Mouse (Mus musculus) embryo, embryonic 10 days (tissue): ENCODE results near the gene Fkbp14.

ENCODE experiments used
- DNase-seq: peaks from one replicate; pipeline ENCODE4 v3.0.0-alpha.2; 2015; ENCODE audit warnings: low spot score

The Fkbp14 gene

GRCm38 (mm10) chr6:54597208-54597607 is at the start of gene Fkbp14:
Gene Fkbp14 (minus strand): TSS chr6:54597308.
- no peak for DNase-seq

DNA sequence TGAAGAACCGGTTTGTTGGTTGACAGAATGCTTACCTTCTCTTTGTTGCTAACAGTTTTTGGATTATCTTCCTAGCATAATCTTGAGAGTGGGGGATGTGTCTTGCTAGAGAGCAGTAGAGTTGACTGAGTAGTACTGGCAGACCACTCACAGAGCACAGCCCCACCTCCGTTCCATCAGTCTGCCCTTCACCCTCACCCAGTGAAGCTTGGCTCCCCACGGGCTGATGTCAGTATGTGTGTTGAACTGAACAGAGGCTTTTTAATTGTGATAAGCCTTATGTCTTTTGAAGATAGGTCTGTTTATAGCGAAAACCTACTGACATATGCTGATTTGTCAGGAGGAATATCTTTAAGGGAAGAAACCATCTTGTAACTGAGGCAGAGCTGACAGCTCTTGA is 46.1 kb upstream of the Fkbp14 start:
- DNase-seq = no peak

GRCm38 (mm10) chr6:54641953-54642352 is 44.8 kb upstream of the Fkbp14 start:
- no peak for DNase-seq

DNA sequence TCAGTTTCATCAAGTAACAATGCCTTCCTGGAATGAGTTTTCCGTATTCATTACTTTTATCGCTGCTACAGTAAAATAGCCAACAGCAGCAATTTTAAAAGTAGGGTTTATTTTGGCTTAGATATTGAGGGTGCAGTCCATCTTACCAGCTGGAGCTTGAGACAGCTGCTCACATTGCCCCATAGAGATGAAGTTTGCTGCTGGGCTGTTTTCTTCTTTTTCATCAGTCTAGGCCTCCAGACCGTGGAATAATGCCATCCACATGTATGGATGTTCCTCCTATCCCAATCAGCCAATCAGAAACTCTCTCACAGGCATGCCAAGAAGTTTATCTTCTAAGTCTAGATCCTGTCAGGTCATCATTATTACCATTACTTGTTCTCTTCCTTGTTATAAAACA is 42.8 kb upstream of the Fkbp14 start:
- DNase-seq = no peak

DNA sequence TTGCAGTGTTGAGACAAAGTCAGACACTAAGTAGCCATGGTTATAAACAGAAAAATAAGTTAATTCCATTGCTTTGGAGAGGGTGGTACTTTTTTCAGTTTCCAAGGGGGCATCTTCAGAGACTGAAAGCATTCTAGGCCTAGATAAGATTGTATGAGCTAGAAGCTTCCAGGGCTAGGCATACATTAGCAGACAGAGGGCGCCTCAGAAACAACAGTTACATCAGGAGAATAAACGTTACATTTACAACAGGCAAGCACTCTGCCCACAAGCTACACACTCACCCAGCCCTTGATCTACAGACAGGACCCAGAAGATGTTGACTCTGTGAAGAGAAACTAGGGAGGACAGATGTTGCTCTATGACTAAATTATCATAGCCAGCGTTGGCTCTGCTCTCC is 34.4 kb upstream of the Fkbp14 start:
- DNase-seq = no peak

DNA sequence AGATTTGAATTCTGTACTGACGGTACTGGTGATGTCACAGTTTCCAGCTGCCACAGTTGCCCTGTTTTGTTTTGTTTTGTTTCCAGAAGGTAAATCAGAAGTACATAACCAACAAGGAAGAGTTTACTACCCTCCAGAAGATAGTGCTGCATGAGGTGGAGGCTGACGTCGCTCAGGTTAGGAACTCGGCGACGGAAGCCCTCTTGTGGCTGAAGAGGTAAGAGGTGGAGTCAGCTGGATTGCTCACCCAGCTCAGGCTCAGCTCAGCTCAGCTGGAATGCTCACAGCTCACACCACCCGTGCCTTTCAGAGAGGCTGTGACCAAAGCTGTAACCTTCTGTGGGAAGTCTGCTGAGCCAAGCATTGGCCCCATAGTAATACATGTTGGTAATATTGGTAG is 32.6 kb upstream of the Fkbp14 start:
- peak; percentile 44 for DNase-seq

GRCm38 (mm10) chr6:54628381-54628780 is 31.3 kb upstream of the Fkbp14 start:
- DNase-seq = no peak

DNA sequence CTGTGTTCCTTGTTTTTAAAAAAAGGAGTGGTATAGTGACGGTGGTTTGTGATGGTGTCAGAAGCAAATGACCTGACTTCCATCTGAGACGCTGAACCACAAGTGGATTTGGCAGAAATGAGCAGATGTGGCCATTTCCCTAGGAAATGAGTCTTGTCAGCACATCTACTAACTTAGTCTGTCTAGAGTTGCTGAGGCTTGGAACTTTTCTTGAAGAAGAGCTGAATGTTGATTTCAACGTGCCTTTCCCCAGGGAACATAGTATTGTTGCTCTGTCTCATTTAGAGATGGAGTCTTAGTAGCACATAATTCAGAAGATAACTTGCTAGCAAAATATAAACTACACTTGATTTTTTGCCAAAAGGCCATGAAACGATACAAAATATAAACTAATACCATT is 23.2 kb upstream of the Fkbp14 start:
- DNase-seq = no peak

- no peak for DNase-seq
Observed at GRCm38 (mm10) chr6:54619530-54619929, 22.4 kb upstream of the Fkbp14 start.

GRCm38 (mm10) chr6:54617363-54617762 is 20.3 kb upstream of the Fkbp14 start:
- DNase-seq = no peak

DNA sequence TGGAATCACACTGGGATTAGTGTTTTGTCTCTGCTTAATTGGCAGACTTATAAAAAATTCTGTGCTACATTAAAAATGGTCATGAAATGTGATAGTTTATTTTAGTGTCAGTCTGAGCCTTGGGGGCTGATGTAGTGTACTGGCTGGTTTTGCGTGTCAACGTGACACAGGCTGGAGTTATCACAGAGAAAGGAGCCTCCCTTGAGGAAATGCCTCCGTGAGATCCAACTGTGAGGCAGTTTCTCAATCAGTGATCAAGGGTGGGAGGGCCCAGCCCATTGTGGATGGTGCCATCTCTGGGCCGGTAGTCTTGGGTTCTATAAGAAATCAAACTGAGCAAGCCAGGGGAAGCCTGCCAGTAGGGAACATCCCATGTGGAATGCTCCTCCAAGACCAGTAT is 9.1 kb upstream of the Fkbp14 start:
- no peak for DNase-seq

DNA sequence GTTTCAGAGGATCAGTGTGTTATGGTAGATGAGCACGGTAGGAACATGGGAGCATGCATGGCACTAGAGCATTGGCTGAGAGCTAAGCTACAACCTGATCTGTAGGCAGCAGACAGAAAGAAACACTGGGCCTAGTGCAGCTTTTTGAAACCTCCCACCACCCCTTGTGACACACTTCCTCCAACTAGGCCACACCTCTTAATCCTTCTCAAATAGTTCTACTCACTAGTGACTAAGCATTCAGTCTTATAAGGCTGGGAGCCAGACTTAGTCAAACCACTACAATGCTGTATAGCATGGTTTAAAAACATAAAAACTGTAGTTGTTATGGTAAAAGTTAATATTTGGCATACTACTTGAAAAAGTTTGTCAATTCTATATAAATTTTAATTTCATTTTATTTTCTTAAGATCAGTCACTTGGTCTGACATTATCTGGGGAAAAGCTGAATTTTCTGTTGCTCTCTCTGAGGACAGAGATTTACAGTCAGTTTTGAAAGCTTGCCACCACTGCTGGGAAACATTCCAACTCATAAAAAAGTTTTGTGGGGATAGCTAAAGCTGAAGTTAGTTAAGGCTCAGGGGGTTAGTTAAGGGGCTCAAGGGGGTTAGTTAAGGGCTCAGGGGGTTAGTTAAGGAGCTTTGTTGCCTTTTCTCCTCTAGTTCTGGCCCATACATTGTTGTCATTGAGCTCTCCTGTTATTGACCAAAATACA is 7.0 kb upstream of the Fkbp14 start:
- DNase-seq = no peak

DNA sequence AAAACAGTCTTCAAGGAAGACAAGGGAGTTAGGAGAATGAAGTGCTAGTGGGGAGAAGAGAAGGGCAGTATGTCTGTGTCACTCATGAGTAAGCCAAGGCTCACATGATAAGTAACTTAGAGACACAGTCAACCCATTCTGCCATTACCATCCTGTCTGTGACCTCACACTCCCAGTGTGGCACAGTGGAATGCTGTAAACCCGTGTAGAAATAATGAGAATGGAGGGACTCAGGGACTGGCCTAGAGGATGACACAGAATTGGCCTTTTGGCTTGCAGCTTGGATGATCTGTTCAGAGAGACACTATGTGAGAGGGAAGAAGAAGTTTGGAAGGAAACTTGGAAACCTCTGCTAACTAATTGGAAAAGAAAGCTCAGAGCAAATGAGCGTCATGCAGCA is 5.8 kb upstream of the Fkbp14 start:
- DNase-seq = no peak

- DNase-seq = no peak
Observed at GRCm38 (mm10) chr6:54600681-54601347, 3.7 kb upstream of the Fkbp14 start.

DNA sequence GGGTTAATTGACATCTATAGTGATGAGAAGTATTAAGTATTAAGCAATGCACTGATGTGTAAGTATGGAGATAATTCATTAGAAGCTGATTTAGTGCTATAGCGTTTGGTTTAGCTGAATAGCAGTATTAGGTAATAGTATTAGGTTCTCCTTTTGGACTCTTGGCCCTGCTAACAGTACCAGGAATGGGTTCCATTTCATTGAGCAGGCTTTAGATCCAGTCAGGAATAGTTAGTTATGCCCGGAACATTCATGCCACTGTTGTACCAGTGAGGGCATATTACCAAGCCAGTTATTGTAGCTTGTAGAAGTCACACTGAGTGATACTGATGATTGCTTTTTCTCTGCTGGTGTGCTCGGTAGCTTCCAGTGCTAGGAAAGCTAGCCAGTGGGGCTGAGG is 603 bp upstream of the Fkbp14 start:
- DNase-seq = no peak

- DNase-seq = peak; percentile 34
Observed at GRCm38 (mm10) chr6:54595330-54595878, 1.7 kb downstream of the Fkbp14 start.

DNA sequence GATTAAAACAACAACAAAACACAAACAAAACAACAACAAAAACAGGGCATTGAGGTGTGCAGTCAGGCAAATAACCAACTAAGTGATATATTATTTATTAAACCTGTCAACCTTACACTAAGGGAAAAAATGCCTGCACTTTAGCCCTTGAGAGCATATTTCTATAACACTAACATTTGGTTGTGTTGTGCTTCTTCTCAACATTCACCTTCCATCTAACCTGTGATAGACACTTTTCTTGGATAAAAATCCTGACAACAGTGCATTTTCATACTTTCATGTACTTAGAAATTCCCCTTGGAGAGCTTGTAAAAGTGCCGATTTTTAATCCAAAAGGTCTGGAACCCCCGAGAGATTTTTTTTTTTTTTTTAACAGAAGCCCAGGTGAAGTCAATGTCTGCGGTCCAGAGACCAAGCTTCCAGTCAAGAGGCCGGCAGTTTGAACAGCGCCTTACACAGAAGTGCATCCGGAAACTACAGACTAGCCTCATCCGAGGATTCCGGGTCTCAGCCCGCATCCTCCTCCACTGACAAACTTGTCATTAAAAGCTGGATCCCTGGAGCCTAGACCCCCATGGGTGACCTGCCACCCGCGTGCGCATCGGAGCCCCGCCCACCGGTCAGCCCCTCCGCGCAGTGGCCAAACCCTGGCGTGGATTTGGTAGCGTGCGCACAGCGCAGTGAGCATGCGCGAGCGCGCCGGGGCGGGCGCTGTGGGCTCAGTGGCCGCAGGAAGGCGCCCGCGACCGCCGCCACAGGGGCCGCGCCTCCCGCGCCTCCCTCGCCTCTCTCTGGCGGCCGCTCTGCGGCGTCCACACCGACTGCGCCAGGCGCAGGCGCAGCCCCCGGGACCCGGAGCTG is 2.4 kb downstream of the Fkbp14 start, which contains the start of gene Plekha8:
Gene Plekha8 (plus strand): TSS at position 643 of the 861 bp plus-strand sequence.
- DNase-seq = peak; percentile 94

DNA sequence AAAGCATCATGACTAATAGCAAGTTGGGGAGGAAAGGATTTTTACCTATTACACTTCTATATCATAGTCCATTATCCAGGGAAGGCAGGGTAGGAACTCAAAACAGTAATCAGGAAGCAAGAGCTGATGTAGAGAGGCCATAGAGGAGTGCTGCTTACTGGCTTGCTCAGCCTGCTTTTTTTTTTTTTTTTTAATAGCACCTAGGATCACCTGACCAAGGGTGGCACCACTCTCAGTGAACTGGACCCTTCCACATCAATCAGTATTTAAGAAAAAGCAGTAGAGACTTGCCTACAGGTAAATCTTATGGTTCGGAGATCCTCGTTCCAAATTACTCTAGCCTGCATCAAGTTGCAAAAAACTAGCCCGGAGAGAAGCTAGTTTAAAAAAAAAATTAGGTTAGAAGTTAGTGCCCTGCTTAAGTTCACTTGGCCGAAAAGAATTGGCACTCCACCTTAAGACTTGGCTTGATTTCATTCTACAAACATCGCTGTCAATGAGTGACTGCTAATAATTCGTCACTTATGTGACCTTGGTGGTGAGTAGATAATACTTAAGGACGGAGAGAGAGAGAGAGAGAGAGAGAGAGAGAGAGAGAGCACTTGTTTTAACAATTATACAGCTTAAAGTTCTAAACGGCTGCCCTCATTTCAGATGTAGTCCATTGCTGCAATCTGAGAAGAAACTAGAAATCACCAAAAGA is 3.2 kb downstream of the Fkbp14 start:
- no peak for DNase-seq

GRCm38 (mm10) chr6:54592938-54593535 is 4.1 kb downstream of the Fkbp14 start:
- DNase-seq = peak; percentile 93

GRCm38 (mm10) chr6:54591778-54592177 is 5.3 kb downstream of the Fkbp14 start:
- no peak for DNase-seq

DNA sequence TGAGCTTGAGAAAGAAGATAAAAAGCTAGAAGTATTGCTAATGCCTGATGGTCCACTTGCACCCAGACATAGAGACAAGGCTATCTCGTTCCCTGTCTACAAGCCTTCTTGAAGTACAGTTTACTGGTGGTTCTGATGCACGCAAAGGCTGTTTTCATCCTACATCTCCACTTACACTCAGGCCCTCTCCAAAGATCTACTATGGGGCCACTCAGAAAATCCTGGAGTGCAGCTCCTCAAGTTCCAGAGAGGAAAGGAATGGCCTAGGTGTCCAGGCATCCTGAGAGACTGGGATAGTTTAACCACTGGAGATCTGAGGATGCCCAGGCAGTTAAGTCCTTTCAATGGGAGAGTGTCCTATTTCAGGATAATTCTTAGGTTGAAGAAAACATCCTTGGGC is 6.4 kb downstream of the Fkbp14 start:
- no peak for DNase-seq
